Mouse (Mus musculus) ES-Bruce4 (cell line): ENCODE data around the gene Ltc4s. TPM values are rescaled to one million over a fixed set of nuclear protein-coding genes. Genes with fewer than 3 reads are reported as not detected.

Source experiments
- H3K27ac ChIP-seq: 2 replicates; pipeline ENCODE4 v1.5.1; 2012; ENCODE audit warnings: low read length, inconsistent platforms; ENCODE audit not compliant: insufficient read depth
- H3K27me3 ChIP-seq: 2 replicates; pipeline ENCODE4 v1.6.1; 2012; ENCODE audit warnings: mild to moderate bottlenecking, low read length, inconsistent platforms; ENCODE audit not compliant: control insufficient read depth, poor library complexity, insufficient read depth, severe bottlenecking
- H3K36me3 ChIP-seq: 2 replicates; pipeline ENCODE4 v1.6.1; 2012; ENCODE audit warnings: inconsistent platforms, mild to moderate bottlenecking, low read length, moderate library complexity; ENCODE audit not compliant: control insufficient read depth, poor library complexity, insufficient read depth, severe bottlenecking
- H3K4me1 ChIP-seq: one replicate; pipeline ENCODE4 v1.8.1; 2011; ENCODE audit warnings: low read length; ENCODE audit not compliant: control insufficient read depth, insufficient read depth
- H3K4me3 ChIP-seq: 2 replicates; pipeline ENCODE4 v1.5.1; 2011; ENCODE audit warnings: low read depth, mild to moderate bottlenecking, low read length
- H3K9ac ChIP-seq: 2 replicates; pipeline ENCODE4 v1.6.1; 2012; ENCODE audit warnings: low read depth, mild to moderate bottlenecking, inconsistent platforms; ENCODE audit not compliant: poor library complexity, severe bottlenecking
- H3K9me3 ChIP-seq: replicated peaks from 2 replicates; pipeline ENCODE4 v1.6.1; 2012; ENCODE audit warnings: mild to moderate bottlenecking, low read length, inconsistent platforms; ENCODE audit not compliant: control insufficient read depth, poor library complexity, insufficient read depth, severe bottlenecking
- CTCF ChIP-seq: IDR thresholded peaks from one replicate; pipeline ENCODE4 v1.8.1; 2011; ENCODE audit warnings: low read depth, low read length
- EP300 ChIP-seq: IDR thresholded peaks from 2 replicates; pipeline ENCODE4 v1.6.1; 2011; ENCODE audit warnings: low read depth, low read length; ENCODE audit not compliant: insufficient read depth
- POLR2A ChIP-seq: IDR thresholded peaks from one replicate; pipeline ENCODE4 v1.8.1; 2011; ENCODE audit warnings: low read length; ENCODE audit not compliant: insufficient read depth
- polyA plus RNA-seq: library from polyadenylated mRNA; stranded (reverse); fragments of >200 nt; gene quantifications from 2 replicates; pipeline ENCODE4 v1.2.4, GENCODE M21; 2011; ENCODE audit warnings: low read depth; ENCODE audit not compliant: missing spikeins, insufficient read depth, insufficient read length

Gene Ltc4s
- polyA plus RNA-seq, 1 experiment: 2.7 TPM

DNA sequence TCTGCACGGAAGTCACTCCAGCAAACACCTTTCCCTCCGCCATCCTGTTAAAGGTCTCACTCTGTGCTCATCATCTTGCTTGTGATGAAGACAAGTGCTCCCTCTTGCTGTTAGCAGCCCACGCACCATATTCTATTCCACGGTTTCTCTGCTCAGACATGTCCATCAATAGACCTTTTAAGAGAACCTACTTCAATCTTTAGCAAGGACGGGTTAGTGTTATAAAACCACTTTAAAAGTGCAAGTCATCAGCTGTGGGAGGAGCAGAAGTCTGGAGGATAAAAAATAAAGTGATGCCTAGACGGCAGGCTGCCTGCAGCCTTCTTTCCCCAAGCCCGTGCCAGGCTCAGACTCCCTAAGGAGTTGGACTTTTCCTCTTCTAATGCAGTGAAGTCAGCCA is 18.2 kb upstream of the Ltc4s start:
- Histone ChIP-seq H3K27me3 (no peaks in the 10 kb centered on the region), H3K4me3 (no peak overlapping the region), H3K9me3 (no peaks in the 10 kb centered on the region), H3K36me3 (peaks cover 2% of the 10 kb centered on the region; the same call in 1 of the 2 replicates), H3K9ac (no peak overlapping the region), H3K27ac (no peak overlapping the region), H3K4me1 (peaks cover 2% of the 10 kb centered on the region)
- TF ChIP-seq CTCF (no peak), EP300 (no peak), POLR2A (no peak)

DNA sequence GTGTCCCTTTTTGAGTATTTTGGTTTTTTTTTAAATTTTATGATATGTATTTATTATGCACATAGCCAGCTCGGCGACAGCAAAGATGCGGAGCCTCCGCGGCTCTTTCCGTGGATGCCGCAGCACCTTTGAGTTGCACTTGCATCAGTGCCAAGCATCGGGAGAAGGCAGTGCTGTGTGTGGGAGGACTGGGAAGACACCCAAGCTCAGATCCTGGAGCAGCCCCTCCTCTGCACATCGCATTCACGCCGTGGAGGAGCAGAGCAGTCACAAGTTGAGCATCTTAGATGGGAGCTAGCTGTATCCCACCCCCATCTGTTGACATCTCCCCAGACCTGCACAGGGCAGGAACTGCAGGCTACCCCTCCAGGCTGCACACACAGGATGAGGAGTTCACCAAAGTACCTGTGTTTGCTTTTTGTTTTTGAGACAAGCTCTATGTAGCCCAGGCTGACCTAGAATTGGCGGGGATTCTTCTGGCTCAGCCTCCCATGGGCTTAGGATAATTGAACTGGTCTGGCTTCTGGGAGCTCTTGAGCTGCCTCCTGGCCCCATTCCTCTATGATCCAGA is 15.7 kb upstream of the Ltc4s start:
- TF ChIP-seq EP300 (no peak), CTCF (no peak), POLR2A (no peak)
- peak overlapping the region; percentile 52 for H3K4me3 ChIP-seq
- H3K36me3 ChIP-seq: peaks cover 2% of the 10 kb centered on the region; the same call in 1 of the 2 replicates
- peak overlapping the region; percentile 51; the same call in 1 of the 2 replicates for H3K9ac ChIP-seq
- H3K27ac ChIP-seq: no peak overlapping the region
- no peaks in the 10 kb centered on the region for H3K9me3 ChIP-seq
- H3K4me1 ChIP-seq: peaks cover 4% of the 10 kb centered on the region
- H3K27me3 ChIP-seq: no peaks in the 10 kb centered on the region

DNA sequence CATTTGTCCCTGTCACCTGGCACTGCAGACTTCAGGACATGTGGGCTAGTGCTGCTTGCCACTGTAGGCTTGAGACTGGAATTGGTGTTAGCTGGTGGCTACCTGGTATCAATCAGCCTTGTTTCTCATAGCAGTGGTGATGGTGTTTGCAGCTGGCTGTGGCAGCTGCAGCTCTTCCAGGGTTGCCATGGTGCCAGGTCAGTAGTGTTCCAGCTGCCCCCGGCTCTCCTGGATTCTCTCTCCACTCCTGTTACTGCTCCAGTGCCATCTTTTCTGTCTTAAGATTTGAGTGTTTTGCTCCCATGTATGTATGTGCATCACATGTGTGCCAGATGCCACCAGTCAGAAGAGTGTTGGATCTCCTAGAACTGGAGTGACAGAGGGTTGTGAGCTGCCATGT is 15.0 kb upstream of the Ltc4s start:
- H3K4me3 ChIP-seq: peak overlapping the region; percentile 52
- no peak for TF ChIP-seq CTCF
- TF ChIP-seq EP300: no peak
- H3K27ac ChIP-seq: peak overlapping the region; percentile 86
- peak overlapping the region; percentile 51 for H3K9ac ChIP-seq
- H3K4me1 ChIP-seq: peaks cover 4% of the 10 kb centered on the region
- H3K36me3 ChIP-seq: no peaks in the 10 kb centered on the region; the same call in 1 of the 2 replicates
- no peaks in the 10 kb centered on the region for H3K27me3 ChIP-seq
- no peaks in the 10 kb centered on the region for H3K9me3 ChIP-seq

DNA sequence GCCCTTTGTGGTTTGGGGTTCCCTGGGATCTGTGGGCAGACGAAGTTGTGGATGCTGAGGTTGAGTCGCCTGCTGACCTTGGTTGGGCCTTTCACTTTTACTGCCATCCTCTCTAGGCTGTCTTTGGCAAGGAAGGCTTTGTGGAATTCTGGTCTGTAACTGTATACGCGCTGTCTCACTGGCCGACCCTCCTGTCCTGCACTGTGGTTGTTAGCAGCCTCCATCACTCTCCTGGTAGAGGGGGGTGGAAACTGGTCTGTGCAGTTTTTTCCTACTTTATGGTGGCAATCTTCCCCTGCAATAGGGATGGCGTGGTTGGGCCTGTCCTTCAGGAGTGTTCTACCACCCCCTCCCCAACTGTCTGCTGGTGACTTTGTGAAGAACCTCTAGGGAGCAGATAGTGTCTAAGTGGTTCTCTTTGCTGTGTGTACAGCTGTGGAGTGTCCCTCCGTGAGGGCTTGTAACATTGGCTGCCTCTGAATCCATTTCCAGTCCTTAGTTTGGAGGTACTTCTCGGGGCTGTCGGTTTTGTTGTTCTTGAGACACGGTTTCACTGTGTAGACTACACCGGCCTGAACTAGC is 14.4 kb upstream of the Ltc4s start:
- no peaks in the 10 kb centered on the region for H3K9me3 ChIP-seq
- no peak for TF ChIP-seq CTCF
- no peak for TF ChIP-seq EP300
- TF ChIP-seq POLR2A: no peak
- no peaks in the 10 kb centered on the region; the same call in 1 of the 2 replicates for H3K36me3 ChIP-seq
- H3K27me3 ChIP-seq: no peaks in the 10 kb centered on the region
- peak overlapping the region; percentile 51 for H3K9ac ChIP-seq
- H3K4me3 ChIP-seq: peak overlapping the region; percentile 52
- peak overlapping the region; percentile 86 for H3K27ac ChIP-seq
- peaks cover 4% of the 10 kb centered on the region for H3K4me1 ChIP-seq

DNA sequence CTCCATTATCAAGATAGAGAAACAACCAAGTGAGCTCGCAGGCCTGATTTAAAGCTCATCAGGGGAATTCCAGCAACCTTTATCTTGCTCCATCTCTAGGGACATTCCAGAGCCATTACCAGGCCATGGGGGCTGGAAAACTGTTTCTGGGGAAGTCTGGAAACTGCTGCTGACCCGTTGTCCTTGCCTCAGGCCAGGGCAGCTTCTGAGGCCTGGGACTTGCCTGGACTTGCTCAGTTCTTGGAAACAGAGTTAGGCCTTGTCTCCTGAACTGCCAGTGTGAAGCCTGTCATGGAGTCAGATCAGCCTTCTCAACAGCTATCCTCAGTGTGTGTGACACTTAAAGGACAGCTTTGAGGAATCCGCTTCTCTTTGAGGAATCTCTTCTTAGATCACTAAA is 13.8 kb upstream of the Ltc4s start:
- Histone ChIP-seq H3K27me3 (no peaks in the 10 kb centered on the region), H3K27ac (peak overlapping the region; percentile 86), H3K9me3 (no peaks in the 10 kb centered on the region), H3K4me1 (peaks cover 4% of the 10 kb centered on the region), H3K9ac (peak overlapping the region; percentile 51), H3K36me3 (no peaks in the 10 kb centered on the region; the same call in 1 of the 2 replicates), H3K4me3 (peak overlapping the region; percentile 52)
- TF ChIP-seq EP300: peak; percentile 99
- TF ChIP-seq CTCF: no peak
- TF ChIP-seq POLR2A: no peak

DNA sequence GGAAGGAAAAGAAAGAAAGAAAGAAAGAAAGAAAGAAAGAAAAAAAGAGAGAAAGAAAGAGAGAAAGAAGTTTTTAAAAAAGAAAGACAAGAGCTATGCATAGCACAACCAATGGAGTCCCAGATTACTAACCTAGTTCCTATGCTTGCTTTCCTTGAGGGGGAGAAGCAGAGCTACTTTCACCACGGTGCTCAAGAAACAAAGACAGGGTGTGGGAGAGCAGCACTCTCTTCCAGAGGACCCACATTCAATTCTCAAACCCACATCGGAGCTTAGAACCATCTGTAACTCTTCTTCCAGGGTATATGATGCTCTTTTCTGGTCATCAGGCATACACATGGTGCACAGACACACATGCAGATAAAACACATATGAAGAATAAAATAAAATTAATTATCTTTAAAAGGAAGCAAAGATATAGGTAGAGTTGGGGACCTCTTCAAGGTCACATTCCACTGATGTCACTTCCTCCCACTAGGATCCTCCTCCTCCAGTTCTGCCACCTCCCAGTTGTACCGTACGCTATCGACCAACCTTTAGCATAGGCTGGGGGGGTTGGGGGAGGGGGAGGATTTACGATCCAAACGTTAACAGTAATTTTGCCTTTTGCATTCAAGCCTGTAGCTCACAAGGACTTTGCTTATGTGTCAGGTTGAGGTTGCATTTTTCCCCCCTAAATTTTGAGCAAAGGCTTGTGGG is 10.2 kb upstream of the Ltc4s start:
- H3K4me1 ChIP-seq: peaks cover 4% of the 10 kb centered on the region
- H3K4me3 ChIP-seq: peak overlapping the region; percentile 6
- no peak overlapping the region for H3K9ac ChIP-seq
- peak overlapping the region; percentile 71 for H3K27ac ChIP-seq
- H3K36me3 ChIP-seq: 0 out of 2 replicates have a peak, but pooled peaks cover 2% of the 10 kb centered on the region
- no peaks in the 10 kb centered on the region for H3K27me3 ChIP-seq
- H3K9me3 ChIP-seq: no peaks in the 10 kb centered on the region
- TF ChIP-seq POLR2A (no peak), EP300 (0 out of 2 replicates have a peak, but pooled peaks have one; percentile 30), CTCF (no peak)
